Mouse (Mus musculus) layer of hippocampus, adult 8-10 months (tissue): ENCODE measurements at regions not wholly inside any gene's neighbourhood (a gene's known extent, or its start where the extent isn't known, plus 50 kb on each side); places are given as distances from the start of the nearest gene placed in this dataset.

ENCODE experiments used
- DNase-seq, 2 experiments: peaks; one replicate each; pipeline ENCODE4 v3.0.0; 2022; ENCODE audit warnings: low spot score in 2 of 2

GRCm38 (mm10) chrX:118320123-118320522 lies 106.9 kb upstream of the Tgif2lx2 start:
- DNase-seq: peak in 1 of 2 experiments; percentile 3

- DNase-seq: peak in 1 of 2 experiments; percentile 1
Measured at GRCm38 (mm10) chrX:118356888-118357287, 70.1 kb upstream of the Tgif2lx2 start.
